Mouse (Mus musculus): ENCODE measurements around the gene Ptprn2. TPM values are rescaled to one million over a fixed set of nuclear protein-coding genes. Genes with fewer than 3 reads are reported as not detected.

Gene Ptprn2
- polyA plus RNA-seq, 1 experiment = 146 TPM

DNA sequence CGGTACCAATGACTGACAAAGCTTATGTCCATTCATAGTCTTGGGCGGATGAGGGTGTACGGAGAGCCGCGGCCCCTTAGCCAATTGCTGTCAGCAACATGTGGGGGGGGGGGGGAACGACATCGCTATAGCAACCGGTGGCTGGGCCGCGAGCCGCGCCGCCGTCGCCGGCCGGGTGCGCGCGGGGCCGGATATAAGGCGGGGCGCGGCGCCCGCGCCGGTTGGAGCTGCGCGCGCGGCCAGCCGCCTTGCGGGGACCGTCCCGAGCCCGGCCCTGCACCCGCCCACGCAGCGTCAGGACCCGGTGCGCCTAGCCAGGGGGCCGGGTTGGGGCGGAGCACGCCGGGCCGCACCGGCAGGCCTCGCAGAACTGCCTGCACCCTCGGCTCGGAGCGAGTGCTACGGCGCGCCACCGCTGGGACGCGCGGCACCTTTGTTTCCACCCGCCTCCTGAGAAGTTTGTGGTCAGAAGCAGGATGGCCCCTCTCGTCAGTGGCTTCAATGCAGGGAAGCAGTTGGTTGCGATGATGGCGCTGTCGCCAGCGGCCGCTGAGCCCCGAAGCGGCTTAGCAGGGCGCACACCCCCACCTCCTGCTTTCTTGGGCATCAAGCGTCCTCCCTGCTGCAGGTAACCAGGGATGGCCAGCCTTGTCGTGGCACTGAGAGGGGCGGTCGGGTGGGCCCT lies 668.3 kb downstream of the Ptprn2 start:
- no peak for DNase-seq (ENCODE audit: extremely low spot score in 1 of 2, low spot score in 1 of 2)

GRCm38 (mm10) chr12:117154356-117155243 lies 669.1 kb downstream of the Ptprn2 start:
- no peak for DNase-seq (ENCODE audit: extremely low spot score in 1 of 2, low spot score in 1 of 2)

DNA sequence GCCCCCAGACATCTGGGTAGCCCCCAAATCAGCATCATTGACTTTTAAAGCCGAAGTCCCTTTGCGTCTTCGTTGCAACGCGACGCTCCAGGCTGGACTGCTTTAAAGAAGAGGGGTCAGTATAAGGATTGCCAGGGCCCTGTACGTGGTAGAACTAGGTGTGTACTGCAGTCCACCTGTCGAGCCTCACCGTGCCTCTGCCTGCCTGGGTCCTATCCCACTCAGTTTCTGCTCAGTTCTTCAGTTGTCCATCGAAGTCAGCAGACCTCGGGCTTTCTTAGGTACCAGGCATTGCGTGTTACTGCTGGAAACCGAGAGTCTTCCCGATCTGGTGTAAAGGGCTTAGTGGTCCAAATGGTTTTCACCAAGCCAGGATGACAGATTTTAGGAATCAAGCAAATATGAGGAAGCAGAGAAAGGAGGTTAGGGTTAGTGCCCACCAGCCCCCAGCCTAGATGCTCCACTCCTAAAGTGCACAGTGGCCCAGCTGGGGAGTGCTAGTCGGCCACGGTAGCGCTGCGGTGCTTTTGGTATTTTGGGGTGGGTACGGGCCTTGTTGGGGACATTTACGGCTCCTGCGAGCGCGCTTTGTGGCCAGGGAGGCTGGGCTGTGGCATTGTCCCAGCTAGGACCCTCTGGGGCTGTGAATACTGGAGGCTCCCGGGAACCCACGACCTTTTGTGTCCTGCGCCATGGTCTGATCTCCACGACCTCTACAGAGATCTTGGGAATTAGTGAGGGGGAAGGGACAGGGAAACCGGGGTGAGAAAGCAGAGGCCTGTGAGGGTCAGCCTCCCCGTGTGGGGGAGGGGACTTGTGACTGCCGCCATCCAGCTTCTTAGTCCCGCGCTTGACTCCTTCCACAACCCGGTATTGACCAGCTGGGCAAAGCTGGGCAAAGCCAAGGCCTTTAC lies 670.0 kb downstream of the Ptprn2 start:
- no peak for DNase-seq (ENCODE audit: extremely low spot score in 1 of 2, low spot score in 1 of 2)

DNA sequence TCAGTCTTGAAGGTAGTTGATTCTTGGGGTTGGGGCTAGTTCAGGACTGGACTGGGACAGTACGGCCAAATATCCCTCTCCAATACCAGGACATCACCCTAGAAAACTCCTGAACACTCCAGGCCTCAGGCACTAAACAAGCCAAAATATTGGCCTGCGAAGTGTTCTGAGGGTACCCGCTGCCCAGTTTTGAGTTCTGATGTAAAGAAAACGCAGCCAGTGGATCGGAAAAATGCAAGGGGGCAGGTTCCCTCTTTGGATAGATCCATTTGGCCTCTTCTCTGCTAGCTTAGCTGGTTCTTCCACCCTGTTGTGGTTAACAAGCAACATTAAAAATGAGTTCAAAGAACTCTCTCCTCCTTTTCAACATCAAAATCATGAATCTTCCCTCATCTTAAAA lies 670.7 kb downstream of the Ptprn2 start:
- no peak for DNase-seq (ENCODE audit: extremely low spot score in 1 of 2, low spot score in 1 of 2)

- DNase-seq (ENCODE audit: extremely low spot score in 1 of 2, low spot score in 1 of 2) = no peak
These were observed 671.3 kb downstream of the Ptprn2 start for GRCm38 (mm10) chr12:117156786-117157185.

DNA sequence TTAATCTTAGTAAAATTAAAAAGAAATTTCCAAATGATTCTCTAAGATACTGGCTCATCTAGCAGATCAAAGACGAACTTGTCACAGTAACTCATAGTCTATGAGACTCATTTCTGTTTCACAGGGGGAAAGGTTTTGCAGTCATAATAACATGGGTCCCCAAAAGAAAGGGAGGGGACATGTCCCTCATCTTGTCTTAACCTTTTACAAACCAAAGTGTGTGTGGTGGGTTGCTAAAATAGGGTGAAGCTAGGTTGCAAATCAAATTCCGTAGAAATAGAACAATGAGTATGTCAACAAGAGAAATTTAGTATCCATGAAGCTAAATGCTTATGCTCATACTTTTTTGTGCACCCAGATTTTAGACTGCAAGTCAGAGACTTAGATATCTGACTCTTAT lies 671.7 kb downstream of the Ptprn2 start:
- no peak for DNase-seq (ENCODE audit: extremely low spot score in 1 of 2, low spot score in 1 of 2)

DNA sequence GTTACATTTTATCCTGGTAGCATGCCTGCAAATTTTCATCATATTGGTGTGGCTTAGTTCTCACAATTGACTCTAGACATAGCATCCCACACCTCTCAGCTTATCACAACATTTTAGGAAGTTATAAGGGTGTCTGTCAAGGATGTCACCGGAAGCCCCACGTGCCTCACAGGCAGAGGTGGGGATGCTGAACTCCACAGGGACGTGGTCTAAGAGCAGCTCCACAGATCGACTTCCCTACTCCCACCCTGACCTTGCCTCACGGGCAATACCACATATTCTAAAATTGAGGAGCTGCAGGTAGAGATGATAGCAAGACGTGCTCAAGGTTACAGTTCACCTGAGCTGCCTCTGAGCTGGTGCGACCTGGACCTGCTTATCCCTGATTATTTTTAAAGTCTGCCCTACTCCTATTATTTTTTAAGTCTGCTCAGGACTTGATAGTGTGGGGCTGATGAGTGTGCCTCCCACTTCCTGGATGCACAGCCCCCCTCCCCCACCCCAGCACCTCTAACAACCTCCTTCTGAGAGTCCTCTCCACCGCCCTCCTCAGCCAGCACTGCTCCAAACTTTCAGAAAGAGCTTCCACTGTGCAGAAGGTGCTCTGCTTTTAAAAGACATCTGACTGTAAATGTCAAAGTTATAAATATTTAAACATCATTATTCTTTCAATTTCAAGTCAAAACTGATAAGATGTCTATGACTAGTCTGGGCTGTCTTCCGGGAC lies 672.3 kb downstream of the Ptprn2 start:
- no peak for DNase-seq (ENCODE audit: extremely low spot score in 1 of 2, low spot score in 1 of 2)

- no peak for DNase-seq (ENCODE audit: extremely low spot score in 1 of 2, low spot score in 1 of 2)
These were observed 673.6 kb downstream of the Ptprn2 start for GRCm38 (mm10) chr12:117158950-117159668.

DNA sequence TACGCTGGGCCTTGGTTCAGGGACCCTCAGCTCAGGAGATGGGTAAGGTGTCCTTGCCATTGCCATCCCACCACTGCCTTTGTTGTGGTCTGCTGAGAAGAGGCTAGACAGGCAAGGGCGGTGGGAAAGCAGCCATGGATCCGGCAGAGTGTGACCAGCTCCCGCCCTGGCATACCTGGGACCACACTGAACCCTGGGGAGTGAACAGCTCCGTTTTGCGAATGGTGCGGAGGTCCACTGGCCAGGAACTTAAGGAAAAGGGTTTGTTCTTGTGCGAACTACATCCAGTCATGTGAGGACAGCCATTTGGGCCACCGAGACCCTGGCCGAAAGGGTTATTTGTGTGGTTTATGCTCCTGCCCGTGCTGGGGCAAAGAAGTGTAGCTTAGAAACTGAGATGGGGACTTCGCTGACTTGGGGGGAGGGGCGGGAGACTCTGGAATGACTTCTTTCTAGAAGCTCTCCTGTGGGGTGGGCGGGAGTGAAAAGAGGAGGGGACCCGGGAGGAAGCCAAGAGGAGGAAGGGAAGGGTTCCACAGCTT lies 674.2 kb downstream of the Ptprn2 start:
- DNase-seq (ENCODE audit: extremely low spot score in 1 of 2, low spot score in 1 of 2) = no peak

- DNase-seq (ENCODE audit: extremely low spot score in 1 of 2, low spot score in 1 of 2) = no peak
These were observed 674.8 kb downstream of the Ptprn2 start for GRCm38 (mm10) chr12:117160211-117160891.

GRCm38 (mm10) chr12:117162180-117162579 lies 676.7 kb downstream of the Ptprn2 start:
- no peak for DNase-seq (ENCODE audit: extremely low spot score in 1 of 2, low spot score in 1 of 2)

DNA sequence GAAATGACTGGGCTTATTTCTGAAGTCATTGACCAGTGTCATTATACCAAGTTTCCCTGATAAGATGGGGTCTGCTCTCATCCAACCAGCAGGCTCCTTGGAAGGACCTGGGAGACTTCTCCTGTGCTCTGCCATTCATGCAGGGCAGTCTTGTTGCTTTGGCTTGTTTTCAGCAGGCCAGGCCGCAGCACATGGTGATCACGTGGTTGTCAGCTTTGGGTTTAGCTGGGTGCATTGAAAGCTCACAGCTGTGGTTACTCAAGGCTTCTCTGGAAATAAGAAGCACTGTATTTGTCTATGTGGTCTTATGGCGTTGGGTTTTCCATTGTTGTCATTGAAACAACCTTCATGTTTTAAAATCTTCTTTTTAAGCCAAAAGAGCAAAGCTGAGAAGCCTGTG lies 678.3 kb downstream of the Ptprn2 start:
- no peak for DNase-seq (ENCODE audit: extremely low spot score in 1 of 2, low spot score in 1 of 2)

GRCm38 (mm10) chr12:117166266-117166665 lies 680.7 kb downstream of the Ptprn2 start:
- DNase-seq (ENCODE audit: extremely low spot score in 1 of 2, low spot score in 1 of 2) = no peak

DNA sequence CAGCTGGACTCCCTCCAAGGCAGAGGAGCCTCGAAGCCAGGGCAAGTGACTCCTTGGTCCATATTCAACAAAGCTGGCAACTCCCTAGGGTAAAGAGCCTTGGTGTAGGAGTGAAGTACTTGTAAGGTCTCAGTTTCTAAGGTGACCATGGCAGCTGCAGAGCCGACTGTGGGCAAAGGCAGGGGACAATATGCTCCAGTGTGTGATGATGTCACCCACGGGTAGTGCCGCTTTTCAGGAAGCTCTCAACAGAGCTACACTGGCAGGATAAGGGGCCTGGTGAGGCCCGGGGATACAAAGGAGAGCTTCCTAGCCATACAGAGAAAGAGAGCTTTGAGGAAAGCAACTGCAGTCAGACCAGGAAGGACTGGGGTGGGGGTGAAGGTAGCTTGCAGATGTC lies 684.1 kb downstream of the Ptprn2 start:
- DNase-seq (ENCODE audit: extremely low spot score in 1 of 2, low spot score in 1 of 2) = no peak

DNA sequence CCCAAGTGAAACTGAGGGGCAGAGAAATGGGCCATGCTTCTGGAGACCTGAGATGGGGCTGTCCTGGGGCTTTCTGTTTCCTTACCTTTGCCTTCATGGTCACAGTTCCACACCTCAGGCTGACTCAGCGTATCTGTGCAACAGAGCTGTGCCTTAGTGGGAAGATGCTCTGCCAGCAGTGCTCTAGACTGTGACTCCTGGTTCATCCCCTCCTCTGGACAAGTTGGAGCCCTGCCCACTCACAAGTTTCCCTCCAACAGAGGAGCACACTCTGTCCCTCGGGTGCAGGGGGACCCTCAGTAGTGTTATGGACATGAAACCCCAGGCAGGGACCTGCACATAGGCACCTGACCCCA lies 687.0 kb downstream of the Ptprn2 start:
- DNase-seq (ENCODE audit: extremely low spot score in 1 of 2, low spot score in 1 of 2) = no peak

DNA sequence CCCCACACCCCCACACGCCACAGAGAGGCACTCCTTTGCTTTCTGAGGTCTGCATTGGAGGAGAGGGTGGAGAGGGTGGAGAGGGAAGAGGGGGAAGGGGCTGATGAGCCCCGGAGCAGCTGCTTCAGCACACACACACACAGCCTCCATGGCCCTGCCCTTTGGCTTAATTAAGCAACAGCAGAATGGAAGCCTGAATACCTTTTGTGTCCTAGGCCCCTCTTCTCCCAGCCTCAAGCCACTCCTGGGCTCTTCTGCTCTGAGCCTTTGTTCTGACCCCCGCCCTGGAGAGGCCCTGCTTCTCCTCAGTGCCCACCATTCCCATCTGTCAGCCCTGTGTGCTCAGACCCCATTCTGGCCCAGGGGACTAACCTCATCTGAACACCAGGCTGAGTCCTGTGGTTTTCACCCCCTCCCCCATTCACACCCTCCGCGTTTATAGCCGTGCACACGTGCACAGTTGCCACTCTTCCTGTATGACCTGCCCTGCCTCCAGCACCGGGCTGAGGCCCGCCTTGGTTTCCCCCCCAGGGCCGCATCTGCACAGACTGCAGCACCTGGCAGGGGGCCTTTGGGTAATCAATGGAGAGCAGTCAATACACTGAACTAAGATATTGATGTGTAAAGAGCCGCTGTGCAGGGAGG lies 687.5 kb downstream of the Ptprn2 start:
- DNase-seq (ENCODE audit: extremely low spot score in 1 of 2, low spot score in 1 of 2) = no peak

- DNase-seq (ENCODE audit: extremely low spot score in 1 of 2, low spot score in 1 of 2) = no peak
These were observed 688.7 kb downstream of the Ptprn2 start for GRCm38 (mm10) chr12:117174189-117174588.

DNA sequence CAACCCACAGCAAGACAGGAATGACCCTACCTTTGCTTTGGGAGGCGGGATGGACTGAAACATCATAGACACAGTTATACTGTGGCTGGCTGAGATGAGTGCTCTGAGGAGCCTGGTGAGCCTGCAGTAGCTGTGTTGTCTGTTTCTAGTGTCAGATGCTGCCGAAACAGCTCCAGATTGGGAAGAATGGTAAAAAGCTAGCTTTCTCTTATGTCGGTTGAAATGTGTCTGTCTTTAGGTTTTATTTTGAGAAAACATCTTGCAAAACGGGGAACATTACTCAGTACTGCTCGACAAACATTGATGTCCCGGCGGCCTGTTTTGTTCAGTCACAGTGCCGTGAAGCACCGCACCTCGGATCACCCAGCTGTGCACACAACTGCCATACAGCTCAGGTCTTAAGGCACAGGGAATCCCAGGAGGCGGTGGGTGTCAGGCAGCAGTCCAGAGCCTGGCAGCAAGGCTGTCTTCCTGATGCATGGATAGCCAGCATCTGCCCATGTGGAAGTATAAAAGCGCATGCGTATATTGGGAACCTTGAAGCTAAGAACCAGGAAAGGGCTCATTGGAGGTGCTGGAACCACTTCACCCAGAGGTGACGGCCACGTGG lies 689.7 kb downstream of the Ptprn2 start:
- no peak for DNase-seq (ENCODE audit: extremely low spot score in 1 of 2, low spot score in 1 of 2)
